Mouse (Mus musculus): Measurements from ENCODE around the gene Pbx1.

DNA sequence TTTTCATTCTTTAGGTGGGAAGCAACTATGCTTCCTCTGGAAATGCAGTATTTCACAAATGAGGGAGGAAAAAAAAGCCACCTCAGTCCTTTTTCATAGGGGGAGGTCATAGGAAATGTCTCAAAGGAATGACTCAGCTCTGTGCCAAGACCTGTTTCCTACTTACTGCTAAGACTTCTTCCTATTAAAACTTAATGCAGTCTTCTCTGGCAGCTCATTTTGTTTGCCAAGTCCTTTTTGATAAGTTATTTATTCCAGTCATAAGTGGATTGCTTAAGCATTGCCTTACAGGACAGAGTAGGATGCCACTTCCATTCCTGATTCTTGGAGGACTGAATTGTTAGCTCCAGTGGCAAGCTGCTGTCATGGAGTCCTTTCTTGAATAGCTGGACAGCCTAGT lies 41.3 kb downstream of the Pbx1 start:
- no peak for TF ChIP-seq POLR2A (IDR thresholded peaks at IDR 0.05; ENCODE audit: insufficient read depth, low read depth, low read length)
- no peak for TF ChIP-seq CTCF (IDR thresholded peaks at IDR 0.05; ENCODE audit: insufficient read depth, low read depth, low read length)
